Mouse (Mus musculus): ENCODE measurements around the gene Plk3. TPM values are rescaled to one million over a fixed set of nuclear protein-coding genes. Genes with fewer than 3 reads are reported as not detected.
A peak's percentile ranks its signal among the peaks of the same experiment; 100 is the strongest.

The Plk3 gene
- total RNA-seq, 1 experiment: 28.3 TPM

DNA sequence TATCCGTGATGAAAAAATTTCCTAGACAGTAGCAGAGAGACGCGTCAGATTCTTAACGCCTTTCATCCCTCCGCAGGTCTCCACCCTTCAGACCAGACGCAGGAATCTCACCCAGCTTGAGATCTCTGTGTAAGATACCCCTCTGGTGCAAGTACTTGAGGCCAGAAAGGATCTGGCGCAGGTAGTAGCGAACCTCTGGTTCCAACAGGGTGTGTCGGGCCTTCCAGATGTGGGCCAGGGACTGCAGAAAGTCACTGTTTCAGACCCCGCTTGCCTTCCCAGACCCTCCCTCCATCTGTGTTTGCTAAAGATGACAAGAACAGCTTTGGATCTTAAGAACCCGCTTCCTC, 994 bp downstream of the Plk3 start:
- peak overlapping the region; percentile 84 to 89 for H3K4me3 ChIP-seq (ENCODE audit: insufficient read depth in 1 of 2, low read depth in 1 of 2, low read length in 2 of 2, poor library complexity in 1 of 2, severe bottlenecking in 1 of 2)
- H3K9ac ChIP-seq (ENCODE audit: insufficient read depth, low read depth, low read length, poor library complexity, severe bottlenecking): peak overlapping the region; percentile 12; the same call in 1 of the 2 replicates
- DNase-seq (ENCODE audit: low read depth, low spot score): no peak
- no peak overlapping the region for H3K27ac ChIP-seq (ENCODE audit: insufficient read depth, low read depth, low read length, poor library complexity, severe bottlenecking)
- no peak for TF ChIP-seq ZNF384 (IDR thresholded peaks at IDR 0.05; ENCODE audit: low read depth, low read length)
- no peak for TF ChIP-seq MAFK (IDR thresholded peaks at IDR 0.05; ENCODE audit: insufficient read depth, low read depth, low read length)
- TF ChIP-seq HCFC1 (IDR thresholded peaks at IDR 0.05; ENCODE audit: borderline replicate concordance, insufficient read depth, low read length): no peak
- TF ChIP-seq ZC3H11A (IDR thresholded peaks at IDR 0.05; ENCODE audit: borderline replicate concordance, low read depth, low read length): no peak
- no peak for TF ChIP-seq CHD2 (IDR thresholded peaks at IDR 0.05; ENCODE audit: low read depth, low read length)
- peaks cover 34% of the 10 kb centered on the region for H3K36me3 ChIP-seq (ENCODE audit: control insufficient read depth, insufficient read depth, low read length, poor library complexity, severe bottlenecking)
- H3K9me3 ChIP-seq (ENCODE audit: control insufficient read depth, insufficient read depth, low read depth, low read length): no peaks in the 10 kb centered on the region
- in situ Hi-C loops (cut with MboI; ENCODE audit: low sequenced_read_pairs in 2 of 2, unreplicated experiment in 2 of 2): loop anchor here in 1 of 2 experiments (25.0 kb wide), 1 partner anchor 320 kb away; the partner anchor contains the start of genes Hpdl, Mutyh and Toe1
- H3K4me1 ChIP-seq (ENCODE audit: control insufficient read depth in 2 of 2, insufficient read depth in 2 of 2, low read length in 2 of 2, poor library complexity in 1 of 2): peaks cover 6 to 48% of the 10 kb centered on the region in 2 experiments; a peak in 3 of 4 replicates

- no peaks in the 10 kb centered on the region for H3K9me3 ChIP-seq (ENCODE audit: control insufficient read depth, insufficient read depth, low read depth, low read length)
- H3K36me3 ChIP-seq (ENCODE audit: control insufficient read depth, insufficient read depth, low read length, poor library complexity, severe bottlenecking): peaks cover 37% of the 10 kb centered on the region
- H3K9ac ChIP-seq (ENCODE audit: insufficient read depth, low read depth, low read length, poor library complexity, severe bottlenecking): peak overlapping the region; percentile 12; the same call in 1 of the 2 replicates
- DNase-seq (ENCODE audit: low read depth, low spot score): peak; percentile 76
- in situ Hi-C loops (cut with MboI; ENCODE audit: low sequenced_read_pairs in 2 of 2, unreplicated experiment in 2 of 2): loop anchor here in 1 of 2 experiments (25.0 kb wide), 1 partner anchor 320 kb away; the partner anchor contains the start of genes Hpdl, Mutyh and Toe1
- H3K27ac ChIP-seq (ENCODE audit: insufficient read depth, low read depth, low read length, poor library complexity, severe bottlenecking): no peak overlapping the region
- H3K4me1 ChIP-seq (ENCODE audit: control insufficient read depth in 2 of 2, insufficient read depth in 2 of 2, low read length in 2 of 2, poor library complexity in 1 of 2): peaks cover 8 to 48% of the 10 kb centered on the region in 2 experiments; a peak in 3 of 4 replicates
- peak overlapping the region; percentile 84 to 89 for H3K4me3 ChIP-seq (ENCODE audit: insufficient read depth in 1 of 2, low read depth in 1 of 2, low read length in 2 of 2, poor library complexity in 1 of 2, severe bottlenecking in 1 of 2)
- TF ChIP-seq ZNF384 (IDR thresholded peaks at IDR 0.05; ENCODE audit: low read depth, low read length) (no peak), CHD2 (IDR thresholded peaks at IDR 0.05; ENCODE audit: low read depth, low read length) (no peak), HCFC1 (IDR thresholded peaks at IDR 0.05; ENCODE audit: borderline replicate concordance, insufficient read depth, low read length) (no peak), ZC3H11A (IDR thresholded peaks at IDR 0.05; ENCODE audit: borderline replicate concordance, low read depth, low read length) (no peak), MAFK (IDR thresholded peaks at IDR 0.05; ENCODE audit: insufficient read depth, low read depth, low read length) (no peak)
Measured at GRCm38 (mm10) chr4:117131890-117132793, 1.6 kb downstream of the Plk3 start.

DNA sequence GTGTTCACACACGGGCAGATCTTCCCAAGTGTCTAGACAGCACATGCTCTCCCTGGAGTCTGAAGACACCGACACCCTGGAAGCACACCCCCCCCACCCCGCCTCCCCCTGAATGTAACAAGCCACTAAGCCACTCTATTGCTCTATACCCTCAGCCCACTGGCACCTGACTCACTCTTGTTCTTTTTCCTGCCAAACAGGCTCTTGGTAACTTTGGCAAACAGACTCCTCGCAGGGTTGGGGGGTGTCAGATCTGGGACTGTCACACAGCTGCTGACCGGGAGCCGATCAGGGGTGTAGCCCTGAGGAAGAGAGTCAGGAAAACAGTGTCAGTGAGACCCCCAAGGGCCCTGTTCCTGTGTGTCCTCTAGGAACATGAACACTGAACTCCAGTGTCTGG, 2.6 kb downstream of the Plk3 start:
- H3K4me1 ChIP-seq (ENCODE audit: control insufficient read depth in 2 of 2, insufficient read depth in 2 of 2, low read length in 2 of 2, poor library complexity in 1 of 2): peaks cover 7 to 49% of the 10 kb centered on the region in 2 experiments; a peak in 3 of 4 replicates
- TF ChIP-seq ZNF384 (IDR thresholded peaks at IDR 0.05; ENCODE audit: low read depth, low read length) (no peak), MAFK (IDR thresholded peaks at IDR 0.05; ENCODE audit: insufficient read depth, low read depth, low read length) (no peak), HCFC1 (IDR thresholded peaks at IDR 0.05; ENCODE audit: borderline replicate concordance, insufficient read depth, low read length) (no peak), CHD2 (IDR thresholded peaks at IDR 0.05; ENCODE audit: low read depth, low read length) (no peak)
- H3K9me3 ChIP-seq (ENCODE audit: control insufficient read depth, insufficient read depth, low read depth, low read length): no peaks in the 10 kb centered on the region
- in situ Hi-C loops (cut with MboI; ENCODE audit: low sequenced_read_pairs in 2 of 2, unreplicated experiment in 2 of 2): loop anchor here in 1 of 2 experiments (25.0 kb wide), 1 partner anchor 319 kb away; the partner anchor contains the start of genes Hpdl, Mutyh and Toe1
- 0 out of 2 replicates have a peak overlapping the region, but pooled peaks have one; percentile 8 for H3K27ac ChIP-seq (ENCODE audit: insufficient read depth, low read depth, low read length, poor library complexity, severe bottlenecking)
- 0 out of 2 replicates have a peak overlapping the region, but pooled peaks have one; percentile 42 for H3K9ac ChIP-seq (ENCODE audit: insufficient read depth, low read depth, low read length, poor library complexity, severe bottlenecking)
- H3K4me3 ChIP-seq (ENCODE audit: insufficient read depth in 1 of 2, low read depth in 1 of 2, low read length in 2 of 2, poor library complexity in 1 of 2, severe bottlenecking in 1 of 2): peak overlapping the region; percentile 2 to 3; a peak in 1 of 4 replicates
- peaks cover 38% of the 10 kb centered on the region for H3K36me3 ChIP-seq (ENCODE audit: control insufficient read depth, insufficient read depth, low read length, poor library complexity, severe bottlenecking)
- no peak for DNase-seq (ENCODE audit: low read depth, low spot score)

- Histone ChIP-seq H3K4me3 (ENCODE audit: insufficient read depth in 1 of 2, low read depth in 1 of 2, low read length in 2 of 2, poor library complexity in 1 of 2, severe bottlenecking in 1 of 2) (no peak overlapping the region), H3K9me3 (ENCODE audit: control insufficient read depth, insufficient read depth, low read depth, low read length) (no peaks in the 10 kb centered on the region), H3K4me1 (ENCODE audit: control insufficient read depth in 2 of 2, insufficient read depth in 2 of 2, low read length in 2 of 2, poor library complexity in 1 of 2) (peaks cover 5 to 47% of the 10 kb centered on the region in 2 experiments; a peak in 3 of 4 replicates), H3K36me3 (ENCODE audit: control insufficient read depth, insufficient read depth, low read length, poor library complexity, severe bottlenecking) (peaks cover 38% of the 10 kb centered on the region), H3K27ac (ENCODE audit: insufficient read depth, low read depth, low read length, poor library complexity, severe bottlenecking) (no peak overlapping the region), H3K9ac (ENCODE audit: insufficient read depth, low read depth, low read length, poor library complexity, severe bottlenecking) (peak overlapping the region; percentile 2; the same call in 1 of the 2 replicates)
- TF ChIP-seq ZC3H11A (IDR thresholded peaks at IDR 0.05; ENCODE audit: borderline replicate concordance, low read depth, low read length) (no peak), MAFK (IDR thresholded peaks at IDR 0.05; ENCODE audit: insufficient read depth, low read depth, low read length) (peak; percentile 17; the same call in 1 of the 2 replicates)
- in situ Hi-C loops (cut with MboI; ENCODE audit: low sequenced_read_pairs in 2 of 2, unreplicated experiment in 2 of 2): loop anchor here in 1 of 2 experiments (25.0 kb wide), 1 partner anchor 318 kb away; the partner anchor contains the start of genes Hpdl, Mutyh and Toe1
- DNase-seq (ENCODE audit: low read depth, low spot score): no peak
Measured at GRCm38 (mm10) chr4:117130790-117131189, 3.0 kb downstream of the Plk3 start.
